In the genomic region with DNA sequence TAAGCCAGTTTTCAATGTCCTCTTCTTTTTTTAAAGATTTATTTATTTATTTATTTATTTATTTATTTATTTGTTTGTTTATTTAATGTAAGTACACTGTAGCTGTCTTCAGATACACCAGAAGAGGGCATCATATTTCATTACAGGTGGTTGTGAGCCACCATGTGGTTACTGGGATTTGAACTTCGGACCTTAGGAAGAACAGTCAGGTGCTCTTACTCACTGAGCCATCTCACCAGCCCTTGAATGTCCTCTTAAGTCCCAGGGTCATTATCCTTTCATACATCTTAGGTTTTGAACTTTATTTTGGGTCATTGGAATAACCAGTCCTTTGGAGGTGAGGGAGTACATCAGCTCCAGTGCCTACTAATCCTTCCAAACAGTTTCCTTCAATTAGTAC, we compare ENCODE assay signal across 16 mouse cellular contexts. TPM values are rescaled to one million over a fixed set of nuclear protein-coding genes. Genes with fewer than 3 reads are reported as not detected.
"Had no signal": no experiment of that assay in that cellular context is flagged by ENCODE, and none has a peak within 500 bp of the region (broad histone marks: within the 10 kb centered on the region; RNA-seq: fewer than 3 reads in every experiment).

No protein-coding gene starts in this region.

RNA-seq across cellular contexts. Expression of a gene that starts 1.3 kb away (rescaled TPM):
- total RNA-seq: hematopoietic stem cell, adult 5-6 weeks had no signal
- polyA plus RNA-seq: gonadal fat pad, adult 2 months; heart, adult 2 months; heart, embryonic 11.5 days; heart, embryonic 13.5 days; heart, postnatal 0 days; hindbrain, embryonic 12.5 days; hindbrain, embryonic 14.5 days; intestine, postnatal 0 days; large intestine, adult 2 months; limb, embryonic 11.5 days; limb, embryonic 15.5 days; liver, adult 2 months; liver, embryonic 12.5 days; liver, embryonic 14.5 days; liver, embryonic 16.5 days had no signal
